Mouse (Mus musculus) MEL (cell line): ENCODE measurements around the gene Slc6a16. TPM values are rescaled to one million over a fixed set of nuclear protein-coding genes. Genes with fewer than 3 reads are reported as not detected.

Experiments used
- DNase-seq: peaks from one replicate; pipeline ENCODE4 v3.0.0; 2011; ENCODE audit warnings: low read depth, low spot score
- H3K27ac ChIP-seq: 2 replicates; pipeline ENCODE4 v1.5.1; 2012; ENCODE audit warnings: low read depth, mild to moderate bottlenecking, control low read depth, low read length, moderate library complexity; ENCODE audit not compliant: control insufficient read depth
- H3K27me3 ChIP-seq, 2 experiments: fragments of 150-350 bp in 1 of 2; sonication (generic) in 1 of 2; 2 replicates each; pipeline ENCODE4 v1.6.1; 2012; ENCODE audit warnings: low read length in 2 of 2, mild to moderate bottlenecking in 2 of 2, improper control_type of control experiment in 1 of 2, moderate library complexity in 1 of 2; ENCODE audit not compliant: insufficient read depth in 2 of 2, control insufficient read depth in 1 of 2
- H3K36me3 ChIP-seq, 2 experiments: 2 replicates each; pipeline ENCODE4 v1.6.1; 2012 to 2014; ENCODE audit warnings: low read length in 2 of 2, improper control_type of control experiment in 1 of 2, inconsistent platforms in 1 of 2, mild to moderate bottlenecking in 1 of 2; ENCODE audit not compliant: insufficient read depth in 2 of 2, control insufficient read depth in 1 of 2
- H3K4me1 ChIP-seq, 2 experiments: fragments of 150-350 bp in 1 of 2; sonication (generic) in 1 of 2; 2 replicates each; pipeline ENCODE4 v1.6.1; 2012; ENCODE audit warnings: low read length in 2 of 2, improper control_type of control experiment in 1 of 2, mild to moderate bottlenecking in 1 of 2; ENCODE audit not compliant: insufficient read depth in 2 of 2, control insufficient read depth in 1 of 2
- H3K4me3 ChIP-seq, 2 experiments: fragments of 150-350 bp in 1 of 2; sonication (generic) in 1 of 2; 2 replicates each; pipeline ENCODE4 v1.5.1; 2012; ENCODE audit warnings: low read depth in 2 of 2, low read length in 2 of 2, mild to moderate bottlenecking in 2 of 2, moderate library complexity in 2 of 2, control low read depth in 1 of 2, improper control_type of control experiment in 1 of 2; ENCODE audit not compliant: control insufficient read depth in 1 of 2, insufficient read depth in 1 of 2
- H3K79me2 ChIP-seq: 2 replicates; pipeline ENCODE4 v1.6.1; 2012; ENCODE audit warnings: mild to moderate bottlenecking, low read length, moderate library complexity; ENCODE audit not compliant: control insufficient read depth, poor library complexity, insufficient read depth
- H3K9ac ChIP-seq: 2 replicates; pipeline ENCODE4 v1.6.1; 2012; ENCODE audit warnings: low read depth, mild to moderate bottlenecking, control low read depth, low read length, moderate library complexity; ENCODE audit not compliant: control insufficient read depth, poor library complexity, severe bottlenecking
- H3K9me3 ChIP-seq: fragments of 150-350 bp; sonication (generic); replicated peaks from 2 replicates; pipeline ENCODE4 v1.6.1; 2012; ENCODE audit warnings: mild to moderate bottlenecking, low read length, improper control_type of control experiment, moderate library complexity; ENCODE audit not compliant: insufficient read depth
- BHLHE40 ChIP-seq: IDR thresholded peaks from 2 replicates; pipeline ENCODE4 v1.6.1; 2012; ENCODE audit warnings: low read depth, mild to moderate bottlenecking, inconsistent platforms, low read length, improper control_type of control experiment, borderline replicate concordance
- CHD1 ChIP-seq: IDR thresholded peaks from 2 replicates; pipeline ENCODE4 v1.6.1; 2012; ENCODE audit warnings: low read depth, mild to moderate bottlenecking, inconsistent platforms, low read length, improper control_type of control experiment
- CHD2 ChIP-seq: IDR thresholded peaks from 2 replicates; pipeline ENCODE4 v1.6.1; 2011; ENCODE audit warnings: low read length, improper control_type of control experiment
- CTCF ChIP-seq, 3 experiments: IDR thresholded peaks in 2 of 3; conservative IDR thresholded peaks in 1 of 3; 2 replicates each; pipeline ENCODE4 v1.5.1; 2011 to 2012; ENCODE audit warnings: low read length in 3 of 3, low read depth in 2 of 3, mild to moderate bottlenecking in 2 of 3, improper control_type of control experiment in 1 of 3, inconsistent platforms in 1 of 3, mixed read lengths in 1 of 3, moderate library complexity in 1 of 3; ENCODE audit not compliant: control insufficient read depth in 1 of 3, insufficient read depth in 1 of 3, poor library complexity in 1 of 3, severe bottlenecking in 1 of 3
- ELF1 ChIP-seq: IDR thresholded peaks from 2 replicates; pipeline ENCODE4 v1.6.1; 2014; ENCODE audit warnings: low read depth, mild to moderate bottlenecking, inconsistent platforms, low read length, improper control_type of control experiment, moderate library complexity
- EP300 ChIP-seq, 2 experiments: IDR thresholded peaks; 2 replicates each; pipeline ENCODE4 v1.6.1; 2011; ENCODE audit warnings: improper control_type of control experiment in 2 of 2, low read length in 2 of 2, low read depth in 1 of 2, mild to moderate bottlenecking in 1 of 2
- ETS1 ChIP-seq: IDR thresholded peaks from 2 replicates; pipeline ENCODE4 v1.6.1; 2012; ENCODE audit warnings: low read depth, mild to moderate bottlenecking, inconsistent platforms, low read length, improper control_type of control experiment, moderate library complexity
- GATA1 ChIP-seq: IDR thresholded peaks from 2 replicates; pipeline ENCODE4 v1.6.1; 2011; ENCODE audit warnings: low read depth, low read length, improper control_type of control experiment
- JUND ChIP-seq: IDR thresholded peaks from 2 replicates; pipeline ENCODE4 v1.6.1; 2011; ENCODE audit warnings: low read depth, mild to moderate bottlenecking, improper control_type of control experiment, low read length
- MAFK ChIP-seq: IDR thresholded peaks from 2 replicates; pipeline ENCODE4 v1.6.1; 2011; ENCODE audit warnings: low read depth, mild to moderate bottlenecking, low read length, improper control_type of control experiment, borderline replicate concordance
- MAX ChIP-seq: IDR thresholded peaks from 2 replicates; pipeline ENCODE4 v1.6.1; 2011; ENCODE audit warnings: low read length, improper control_type of control experiment
- MYC ChIP-seq: IDR thresholded peaks from 2 replicates; pipeline ENCODE4 v1.6.1; 2011; ENCODE audit warnings: low read depth, mild to moderate bottlenecking, low read length, improper control_type of control experiment, moderate library complexity
- NRF1 ChIP-seq: IDR thresholded peaks from 2 replicates; pipeline ENCODE4 v1.6.1; 2014; ENCODE audit warnings: low read depth, mild to moderate bottlenecking, inconsistent platforms, low read length, improper control_type of control experiment, moderate library complexity; ENCODE audit not compliant: poor library complexity, insufficient read depth, severe bottlenecking
- POLR2A ChIP-seq, 2 experiments: IDR thresholded peaks; 2 replicates each; pipeline ENCODE4 v1.6.1; 2011 to 2012; ENCODE audit warnings: low read length in 2 of 2, mild to moderate bottlenecking in 2 of 2, control low read depth in 1 of 2, improper control_type of control experiment in 1 of 2, low read depth in 1 of 2, moderate library complexity in 1 of 2; ENCODE audit not compliant: control insufficient read depth in 1 of 2, insufficient read depth in 1 of 2, poor library complexity in 1 of 2
- POLR2AphosphoS2 ChIP-seq: IDR thresholded peaks from 2 replicates; pipeline ENCODE4 v1.6.1; 2011; ENCODE audit warnings: low read length, improper control_type of control experiment
- POLR2AphosphoS5 ChIP-seq: IDR thresholded peaks from 2 replicates; pipeline ENCODE4 v1.6.1; 2012; ENCODE audit warnings: low read depth, borderline replicate concordance, mild to moderate bottlenecking, inconsistent platforms, low read length, moderate library complexity, mixed read lengths
- SIN3A ChIP-seq: IDR thresholded peaks from 2 replicates; pipeline ENCODE4 v1.6.1; 2012; ENCODE audit warnings: low read length, improper control_type of control experiment, inconsistent platforms
- SMC3 ChIP-seq: IDR thresholded peaks from 2 replicates; pipeline ENCODE4 v1.6.1; 2011; ENCODE audit warnings: low read depth, low read length, improper control_type of control experiment
- TCF12 ChIP-seq: IDR thresholded peaks from 2 replicates; pipeline ENCODE4 v1.6.1; 2014; ENCODE audit warnings: low read depth, mild to moderate bottlenecking, inconsistent platforms, low read length, improper control_type of control experiment, moderate library complexity
- USF2 ChIP-seq, 2 experiments: IDR thresholded peaks; 2 replicates each; pipeline ENCODE4 v1.6.1; 2011 to 2012; ENCODE audit warnings: improper control_type of control experiment in 2 of 2, low read length in 2 of 2, borderline replicate concordance in 1 of 2, inconsistent platforms in 1 of 2, low read depth in 1 of 2, mild to moderate bottlenecking in 1 of 2; ENCODE audit not compliant: insufficient read depth in 1 of 2
- ZC3H11A ChIP-seq: IDR thresholded peaks from 2 replicates; pipeline ENCODE4 v1.6.1; 2012; ENCODE audit warnings: low read depth, mild to moderate bottlenecking, inconsistent platforms, low read length, improper control_type of control experiment
- ZKSCAN1 ChIP-seq: IDR thresholded peaks from 2 replicates; pipeline ENCODE4 v1.6.1; 2012; ENCODE audit warnings: low read depth, mild to moderate bottlenecking, inconsistent platforms, low read length, improper control_type of control experiment, moderate library complexity
- ZNF384 ChIP-seq: IDR thresholded peaks from 2 replicates; pipeline ENCODE4 v1.6.1; 2012; ENCODE audit warnings: low read depth, mild to moderate bottlenecking, inconsistent platforms, low read length, improper control_type of control experiment
- polyA plus RNA-seq, 2 experiments: library from polyadenylated mRNA; stranded (reverse) in 1 of 2; unstranded in 1 of 2; fragments of >175 nt in 1 of 2; fragments of >200 nt in 1 of 2; gene quantifications; 2 replicates each; pipeline versions ENCODE4 v1.2.1 to v1.2.4; 2012; ENCODE audit warnings: low replicate concordance in 2 of 2, low read depth in 1 of 2; ENCODE audit not compliant: insufficient read length in 2 of 2, insufficient read depth in 1 of 2, missing spikeins in 1 of 2
- total RNA-seq: library from RNA; depleted of rRNA; stranded (reverse); fragments of 300-350 nt; gene quantifications from 2 replicates; pipeline ENCODE4 v1.2.3, GENCODE M21; 2012

The Slc6a16 gene
- total and polyA plus RNA-seq, 3 experiments, result not detected

- no peak for DNase-seq
- no peak overlapping the region for H3K9ac ChIP-seq
- TF ChIP-seq MYC (no peak), SIN3A (no peak), GATA1 (no peak), MAFK (no peak), CHD2 (no peak), BHLHE40 (no peak), POLR2AphosphoS5 (no peak), ZC3H11A (no peak), ZNF384 (no peak), USF2 (IDR thresholded peaks at IDR 0.05; ENCODE audit: borderline replicate concordance in 1 of 2, insufficient read depth in 1 of 2, low read depth in 1 of 2, low read length in 2 of 2) (no peak), CTCF (IDR thresholded peaks at IDR 0.05 in 2 of 3, conservative IDR thresholded peaks at IDR 0.05 in 1 of 3; ENCODE audit: control insufficient read depth in 1 of 3, insufficient read depth in 1 of 3, low read depth in 2 of 3, low read length in 3 of 3, poor library complexity in 1 of 3, severe bottlenecking in 1 of 3) (no peak), SMC3 (no peak), ETS1 (no peak), POLR2AphosphoS2 (no peak), MAX (no peak), NRF1 (no peak), ZKSCAN1 (no peak), CHD1 (no peak), ELF1 (no peak)
- TF ChIP-seq, all 39 proteins: peak for 0
- Histone ChIP-seq H3K4me3 (no peak overlapping the region), H3K27ac (no peak overlapping the region), H3K27me3 (peaks cover 4 to 5% of the 10 kb centered on the region in 2 experiments), H3K4me1 (peaks cover 0 to 2% of the 10 kb centered on the region in 2 experiments; a peak in 1 of 4 replicates), H3K36me3 (no peaks in the 10 kb centered on the region), H3K9me3 (no peaks in the 10 kb centered on the region), H3K79me2 (no peaks in the 10 kb centered on the region)
These were observed 16.1 kb upstream of the Slc6a16 start for GRCm38 (mm10) chr7:45224826-45225225.

DNA sequence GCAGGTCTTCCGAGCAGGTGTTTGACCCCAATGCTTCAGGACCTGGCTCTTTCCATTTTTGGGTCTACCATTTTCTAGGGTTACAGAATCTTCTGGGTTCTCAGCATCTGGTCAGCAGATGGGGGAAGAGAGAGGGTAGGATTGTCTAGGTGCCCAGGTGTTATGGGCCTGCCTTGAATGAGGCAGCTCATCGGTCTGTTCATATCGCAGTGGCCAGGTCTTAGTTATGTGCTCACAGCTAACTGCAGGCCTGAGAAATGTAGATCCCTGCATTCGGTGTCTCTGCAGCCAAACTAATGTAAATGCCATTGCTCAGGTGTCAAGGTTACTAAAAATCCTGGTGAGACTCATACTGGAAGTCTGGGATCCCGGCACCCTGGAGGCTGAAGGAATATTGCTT lies 14.5 kb upstream of the Slc6a16 start:
- Histone ChIP-seq H3K36me3 (no peaks in the 10 kb centered on the region), H3K9ac (no peak overlapping the region), H3K27me3 (peaks cover 4 to 5% of the 10 kb centered on the region in 2 experiments), H3K79me2 (no peaks in the 10 kb centered on the region), H3K9me3 (no peaks in the 10 kb centered on the region), H3K4me3 (no peak overlapping the region), H3K27ac (no peak overlapping the region), H3K4me1 (peaks cover 0 to 2% of the 10 kb centered on the region in 2 experiments; a peak in 1 of 4 replicates)
- TF ChIP-seq NRF1 (no peak), EP300 (IDR thresholded peaks at IDR 0.05; ENCODE audit: low read depth in 1 of 2, low read length in 2 of 2) (no peak), ZC3H11A (no peak), MYC (no peak), BHLHE40 (no peak), POLR2A (IDR thresholded peaks at IDR 0.05; ENCODE audit: control insufficient read depth in 1 of 2, insufficient read depth in 1 of 2, low read depth in 1 of 2, low read length in 2 of 2, poor library complexity in 1 of 2) (no peak), TCF12 (no peak), CTCF (IDR thresholded peaks at IDR 0.05 in 2 of 3, conservative IDR thresholded peaks at IDR 0.05 in 1 of 3; ENCODE audit: control insufficient read depth in 1 of 3, insufficient read depth in 1 of 3, low read depth in 2 of 3, low read length in 3 of 3, poor library complexity in 1 of 3, severe bottlenecking in 1 of 3) (no peak), POLR2AphosphoS5 (no peak), JUND (no peak)
- no peak for DNase-seq
